Mouse (Mus musculus) mouse embryonic stem cell (cell line): Measurements from ENCODE around the gene Timp3.

ENCODE experiments used
- in situ Hi-C, 2 experiments: fragments of 300-500 bp; cut with MboI; formaldehyde crosslinking; loops; 1 replicate in 1 of 2; 3 replicates in 1 of 2; pipeline ENCODE4 v1.14.3; 2019 to 2020; ENCODE audit warnings: low sequenced_read_pairs in 2 of 2, low pct_unique_long_range_greater_than_20kb in 1 of 2, mixed read lengths in 1 of 2; ENCODE audit not compliant: unreplicated experiment in 1 of 2

Timp3 gene

DNA sequence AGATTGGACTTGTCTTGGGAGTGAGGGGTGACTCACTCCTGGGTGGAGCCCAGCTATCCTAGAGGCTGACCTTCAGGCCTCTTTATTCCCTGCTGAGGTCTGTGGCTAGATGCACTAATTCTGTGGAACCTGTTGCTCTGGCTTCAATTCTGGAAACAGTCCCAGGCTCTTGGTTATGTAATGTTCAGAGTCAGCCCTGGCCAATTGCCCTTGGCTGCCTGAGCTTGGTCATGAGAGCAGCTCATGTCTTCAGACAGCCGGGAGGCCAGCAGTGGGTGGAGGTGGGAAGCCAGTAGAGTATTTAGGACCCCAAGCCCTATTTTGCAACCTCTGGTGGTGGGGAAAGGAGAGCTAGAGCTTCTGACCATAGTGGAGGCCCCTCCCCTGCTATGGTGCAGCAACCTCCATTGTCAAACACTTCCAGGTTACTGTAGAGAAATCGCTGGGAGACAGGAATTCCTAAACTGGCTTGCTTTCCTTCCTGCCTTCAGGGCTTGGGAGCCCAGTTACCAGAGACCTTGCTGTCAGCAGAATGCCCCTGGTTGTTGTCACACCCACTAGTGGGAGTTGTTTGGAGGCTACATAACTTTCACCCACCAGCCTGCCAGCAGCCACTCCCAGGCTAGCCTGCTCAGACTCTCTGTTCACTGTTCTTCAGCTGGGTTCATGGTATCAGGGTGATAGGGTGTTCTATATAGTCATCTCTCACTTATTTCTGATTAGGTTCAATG, 39.6 kb downstream of the Timp3 start:
- in situ Hi-C loops: no loop called here

DNA sequence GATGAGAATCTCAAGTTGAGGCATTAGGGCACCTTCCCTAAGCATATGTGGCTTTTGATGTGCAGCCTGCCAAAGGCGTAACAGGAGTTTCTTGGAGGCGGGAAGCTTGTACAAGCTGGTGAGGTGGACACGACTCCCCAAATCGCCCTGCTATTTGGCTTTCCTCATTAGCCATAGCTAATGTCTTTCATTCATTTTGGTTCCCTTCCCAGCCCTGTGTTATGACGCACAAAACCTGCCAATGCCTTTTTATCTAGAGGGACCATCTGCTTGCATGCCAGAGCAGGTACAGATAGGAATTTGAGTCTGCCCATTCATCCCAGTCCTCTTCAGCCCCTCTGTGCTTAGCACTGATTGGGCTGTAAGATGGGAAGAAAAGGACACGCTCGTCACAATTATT, 40.2 kb downstream of the Timp3 start:
- in situ Hi-C loops: no loop called here

- in situ Hi-C loops: no loop called here
Observed at GRCm38 (mm10) chr10:86340991-86341527, 40.9 kb downstream of the Timp3 start.

- in situ Hi-C loops: no loop called here
Observed at GRCm38 (mm10) chr10:86341589-86341988, 41.4 kb downstream of the Timp3 start.

GRCm38 (mm10) chr10:86342151-86342550, 42.0 kb downstream of the Timp3 start:
- in situ Hi-C loops: no loop called here

- in situ Hi-C loops: no loop called here
Observed at GRCm38 (mm10) chr10:86342713-86343112, 42.5 kb downstream of the Timp3 start.

DNA sequence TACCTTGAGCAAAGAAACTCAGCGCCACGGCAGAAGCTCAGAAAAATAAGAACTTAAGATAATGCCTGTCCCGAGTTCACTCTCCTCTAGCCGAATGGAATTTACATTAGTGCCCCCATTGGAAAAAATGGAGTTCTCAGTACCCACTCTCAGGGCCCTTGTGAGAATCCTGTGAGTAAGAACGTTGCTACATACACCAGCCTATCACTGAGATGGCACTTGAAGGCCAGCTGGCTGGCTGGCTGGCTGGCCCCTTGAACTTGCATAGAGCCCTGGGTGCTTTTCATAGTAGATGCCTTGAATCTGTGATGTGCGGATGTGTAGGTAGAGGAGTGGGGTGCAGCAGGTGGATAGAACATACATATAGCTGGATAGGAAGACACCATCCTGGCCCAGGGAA, 43.2 kb downstream of the Timp3 start:
- in situ Hi-C loops: no loop called here

GRCm38 (mm10) chr10:86343931-86344330, 43.8 kb downstream of the Timp3 start:
- in situ Hi-C loops: no loop called here

DNA sequence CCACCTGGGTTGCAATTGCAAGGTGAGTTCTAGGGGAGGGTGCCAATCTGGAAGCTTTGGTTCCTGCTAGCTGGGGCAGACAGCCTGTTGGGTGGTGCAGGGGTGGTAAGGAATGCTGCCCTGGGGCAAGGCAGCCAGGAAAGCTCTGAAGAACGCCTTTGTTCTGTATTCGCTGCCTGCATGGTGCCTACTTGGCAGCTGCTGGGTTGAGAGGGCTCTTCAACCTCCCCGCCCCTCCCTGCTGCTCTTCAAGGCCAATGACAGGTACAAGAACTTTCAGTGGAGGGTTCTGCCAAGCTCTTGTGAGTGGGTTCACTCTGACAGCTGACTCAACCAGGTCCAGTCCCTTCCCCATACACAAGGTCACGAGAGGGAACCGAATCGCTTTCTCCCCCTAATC, 44.5 kb downstream of the Timp3 start:
- in situ Hi-C loops: no loop called here

- in situ Hi-C loops: no loop called here
Observed at GRCm38 (mm10) chr10:86345645-86346044, 45.5 kb downstream of the Timp3 start.

- in situ Hi-C loops: no loop called here
Observed at GRCm38 (mm10) chr10:86346235-86346840, 46.2 kb downstream of the Timp3 start.

- in situ Hi-C loops: no loop called here
Observed at GRCm38 (mm10) chr10:86351287-86351686, 51.1 kb downstream of the Timp3 start.

GRCm38 (mm10) chr10:86352521-86352920, 52.3 kb downstream of the Timp3 start:
- in situ Hi-C loops: no loop called here

DNA sequence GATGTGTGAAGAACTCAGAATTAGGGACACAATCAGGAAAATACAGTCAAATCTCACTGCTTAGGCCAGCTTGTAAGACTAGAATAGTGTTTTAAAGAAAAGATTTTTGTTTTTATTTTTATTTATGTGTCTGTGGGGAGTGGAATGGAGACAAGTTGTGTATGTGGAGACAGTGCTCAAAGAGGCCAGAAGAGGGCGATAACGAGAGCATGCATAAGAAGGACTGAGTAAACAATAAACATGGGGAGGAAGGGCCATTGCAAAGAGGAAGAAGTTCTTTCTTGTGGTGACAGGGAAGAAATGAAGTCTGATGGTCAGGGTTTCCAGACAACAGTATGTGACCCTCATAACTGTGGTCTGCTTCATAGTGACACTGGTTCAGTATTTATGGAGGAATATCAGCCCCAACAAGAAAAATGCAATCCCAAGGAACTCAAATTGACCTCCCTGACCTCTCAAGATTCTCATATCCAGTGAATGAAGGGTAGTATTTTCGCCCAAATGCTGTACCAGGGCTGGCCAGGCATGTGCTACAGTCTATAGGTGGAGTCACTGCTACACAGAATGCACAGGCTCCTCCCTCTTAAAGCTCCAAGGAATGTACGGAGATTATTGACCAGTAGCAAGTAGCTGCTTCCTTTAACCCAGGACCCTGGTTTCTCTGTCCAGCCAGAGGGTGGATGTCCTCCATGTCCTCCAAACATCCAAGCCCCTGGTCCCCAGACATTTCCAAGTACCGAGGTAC, 56.8 kb downstream of the Timp3 start:
- in situ Hi-C loops: no loop called here

DNA sequence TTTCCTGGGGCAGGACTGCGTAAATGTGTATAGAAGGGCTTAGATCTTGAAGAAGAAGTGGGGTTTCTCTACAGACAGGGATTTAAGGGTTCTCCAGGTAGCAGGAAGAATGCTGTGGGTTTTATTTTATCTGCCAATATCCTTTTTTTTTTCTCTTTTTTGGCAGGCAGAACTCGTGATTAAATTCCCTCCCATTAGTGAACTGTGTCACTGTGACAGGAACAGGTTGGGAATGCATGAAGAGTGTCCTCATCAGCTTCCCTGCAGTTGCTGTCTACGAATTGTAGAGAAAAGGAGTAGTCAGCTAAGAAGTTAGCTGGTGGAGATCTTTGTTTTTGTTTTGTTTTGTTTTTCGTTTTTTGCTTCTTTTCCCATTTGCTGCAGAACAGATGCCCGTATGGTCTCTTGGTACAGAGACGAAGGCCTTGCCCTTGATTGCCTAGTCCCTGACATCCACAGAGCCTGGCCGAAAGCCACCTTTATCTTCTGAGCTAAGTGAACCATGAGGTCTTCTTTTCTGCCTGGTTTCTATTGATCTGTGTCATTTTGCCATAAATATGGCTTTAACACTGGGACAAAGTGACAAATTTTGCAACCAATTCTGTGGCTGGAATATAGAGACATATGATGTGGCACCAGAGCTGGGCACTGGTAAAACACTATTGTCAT, 58.3 kb downstream of the Timp3 start:
- in situ Hi-C loops: no loop called here

GRCm38 (mm10) chr10:86359208-86359607, 59.0 kb downstream of the Timp3 start:
- in situ Hi-C loops: no loop called here

GRCm38 (mm10) chr10:86359699-86360098, 59.5 kb downstream of the Timp3 start:
- in situ Hi-C loops: no loop called here

DNA sequence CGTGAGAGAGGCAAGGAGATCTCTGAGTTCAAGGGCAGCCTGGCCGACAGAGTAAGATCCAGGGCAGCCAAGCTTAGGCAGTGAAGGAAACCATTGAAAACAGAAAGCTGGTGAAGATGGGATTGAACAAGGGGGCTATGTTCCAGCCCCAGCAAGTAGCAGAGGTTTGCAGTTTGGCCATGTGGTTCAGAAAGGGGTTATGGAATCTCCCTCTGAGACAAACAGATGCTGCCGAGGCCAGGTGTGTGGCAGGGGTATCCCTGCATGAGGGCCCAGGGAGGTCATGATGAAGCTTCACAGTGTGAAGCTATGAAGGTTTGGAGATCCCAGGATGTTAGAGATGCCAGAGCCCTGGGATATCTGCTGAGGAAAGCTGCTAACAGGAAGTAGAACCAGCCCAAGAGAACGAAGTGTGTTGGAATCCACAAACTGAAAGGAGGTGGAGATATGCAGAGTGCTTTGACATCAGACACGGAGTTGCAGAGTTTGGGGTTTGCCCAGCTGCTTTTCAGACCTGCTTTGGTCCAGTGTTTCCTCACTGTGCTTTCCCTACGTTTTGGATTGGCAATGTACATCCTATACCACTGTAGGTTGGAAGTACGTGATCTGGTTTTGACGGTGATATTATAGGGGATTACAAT, 63.6 kb downstream of the Timp3 start:
- in situ Hi-C loops: no loop called here
